Mouse (Mus musculus) embryonic fibroblast, embryonic 13.5 days (primary cell): Measurements from ENCODE around the gene Bahd1.

Source experiments
- CTCF ChIP-seq: IDR thresholded peaks from 2 replicates; pipeline ENCODE4 v1.5.1; 2011; ENCODE audit warnings: mild to moderate bottlenecking, control low read depth, low read length, moderate library complexity, borderline replicate concordance; ENCODE audit not compliant: insufficient read depth
- POLR2A ChIP-seq: IDR thresholded peaks from 2 replicates; pipeline ENCODE4 v1.6.1; 2011; ENCODE audit warnings: low read depth, mild to moderate bottlenecking, control low read depth, low read length, moderate library complexity

- TF ChIP-seq CTCF (no peak), POLR2A (no peak)
Measured at GRCm38 (mm10) chr2:118963676-118964012, 63.5 kb downstream of the Bahd1 start.
